Mouse (Mus musculus) intestine, postnatal 0 days (tissue): ENCODE data around the gene Ccdc96. TPM values are rescaled to one million over a fixed set of nuclear protein-coding genes. Genes with fewer than 3 reads are reported as not detected.

Experiments used
- ATAC-seq: fragments of 200-750 bp; cut with Nextera tagmentation; 2 replicates; pipeline ENCODE4 v1.8.0; 2017; ENCODE audit warnings: mild to moderate bottlenecking, moderate TSS enrichment, moderate library complexity
- H3K27ac ChIP-seq: fragments of 300-500 bp; sonication (generic); 2 replicates; pipeline ENCODE4 v1.5.1; 2014; ENCODE audit warnings: mild to moderate bottlenecking, low read depth, low read length, moderate library complexity
- H3K27me3 ChIP-seq: fragments of 300-500 bp; sonication (generic); replicated peaks from 2 replicates; pipeline ENCODE4 v1.6.1; 2014; ENCODE audit warnings: low read length, mixed read lengths; ENCODE audit not compliant: control insufficient read depth, insufficient read depth
- H3K36me3 ChIP-seq: fragments of 300-500 bp; sonication (generic); 2 replicates; pipeline ENCODE4 v1.6.1; 2014; ENCODE audit warnings: mild to moderate bottlenecking, moderate library complexity; ENCODE audit not compliant: control insufficient read depth, insufficient read depth
- H3K4me1 ChIP-seq: fragments of 300-500 bp; sonication (generic); replicated peaks from 2 replicates; pipeline ENCODE4 v1.6.1; 2014; ENCODE audit warnings: antibody characterized with exemption, low read length, mixed read lengths; ENCODE audit not compliant: control insufficient read depth, insufficient read depth
- H3K4me2 ChIP-seq: fragments of 300-500 bp; sonication (generic); replicated peaks from 2 replicates; pipeline ENCODE4 v1.6.1; 2014; ENCODE audit warnings: low read depth, mild to moderate bottlenecking, moderate library complexity
- H3K4me3 ChIP-seq: fragments of 300-500 bp; sonication (generic); 2 replicates; pipeline ENCODE4 v1.5.1; 2014; ENCODE audit warnings: low read depth, low read length
- H3K9ac ChIP-seq: fragments of 300-500 bp; sonication (generic); 2 replicates; pipeline ENCODE4 v1.6.1; 2014; ENCODE audit warnings: mild to moderate bottlenecking, low read depth, low read length
- H3K9me3 ChIP-seq: fragments of 300-500 bp; sonication (generic); 2 replicates; pipeline ENCODE4 v1.6.1; 2016; ENCODE audit warnings: mixed run types; ENCODE audit not compliant: control insufficient read depth
- CTCF ChIP-seq: sonication (generic); IDR thresholded peaks from 2 replicates; pipeline ENCODE4 v1.5.1; 2016; ENCODE audit warnings: low read depth, mild to moderate bottlenecking, control low read depth, antibody characterized with exemption, moderate library complexity
- WGBS: fragments of 180-500 bp; shearing (Covaris S2); extraction: QIAGEN DNeasy Blood & Tissue Kit; methylation state at CpG from one replicate; pipeline ENCODE4 v1.1.7; 2014; 5-methylcytosine and 5-hydroxymethylcytosine counted together
- polyA plus RNA-seq: library from polyadenylated mRNA; unstranded; fragments of >200 nt; fragmentation: Nextera tagmentation; extraction: Ambion mirVana; gene quantifications from 2 replicates; pipeline ENCODE4 v1.2.1, GENCODE M21; 2015

The Ccdc96 gene
- polyA plus RNA-seq, 1 experiment from 2014 or later, result 0.22 TPM

- WGBS, result 86% methylated on average over 2 of the region's 2 CpGs
- Histone ChIP-seq H3K4me1 (no peaks in the 10 kb centered on the region), H3K27ac (no peak overlapping the region), H3K9me3 (no peaks in the 10 kb centered on the region), H3K4me3 (no peak overlapping the region), H3K4me2 (no peak overlapping the region), H3K9ac (no peak overlapping the region), H3K27me3 (no peaks in the 10 kb centered on the region), H3K36me3 (no peaks in the 10 kb centered on the region; the same call in 1 of the 2 replicates)
- no peak for ATAC-seq
- no peak for TF ChIP-seq CTCF
These were observed 23.7 kb upstream of the Ccdc96 start for GRCm38 (mm10) chr5:36460712-36461111.

DNA sequence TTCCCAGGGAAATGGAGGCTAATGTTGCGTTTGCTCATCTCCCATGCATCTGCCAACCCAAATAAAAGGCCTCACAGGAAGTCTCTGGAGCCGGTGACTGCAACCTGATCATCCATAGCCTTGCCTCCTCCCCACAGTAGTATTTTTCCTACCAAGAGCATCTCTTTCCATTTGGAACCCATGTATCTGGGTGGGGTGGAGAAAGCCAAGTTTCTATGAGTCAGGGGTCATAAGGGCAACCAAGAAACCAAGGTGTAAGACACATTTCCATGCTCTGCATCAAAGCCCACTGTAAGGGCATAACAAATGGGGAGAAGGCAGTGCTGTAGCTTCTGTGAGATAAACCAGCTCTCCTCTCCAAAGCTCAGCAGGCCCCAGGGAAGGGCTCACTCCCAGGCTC, 23.2 kb upstream of the Ccdc96 start:
- ATAC-seq, result no peak
- Histone ChIP-seq H3K36me3 (no peaks in the 10 kb centered on the region; the same call in 1 of the 2 replicates), H3K27me3 (no peaks in the 10 kb centered on the region), H3K9me3 (no peaks in the 10 kb centered on the region), H3K4me2 (no peak overlapping the region), H3K27ac (no peak overlapping the region), H3K4me3 (no peak overlapping the region), H3K9ac (no peak overlapping the region), H3K4me1 (peaks cover 3% of the 10 kb centered on the region)
- WGBS, result 53% methylated on average over 2 of the region's 2 CpGs
- TF ChIP-seq CTCF, result no peak

DNA sequence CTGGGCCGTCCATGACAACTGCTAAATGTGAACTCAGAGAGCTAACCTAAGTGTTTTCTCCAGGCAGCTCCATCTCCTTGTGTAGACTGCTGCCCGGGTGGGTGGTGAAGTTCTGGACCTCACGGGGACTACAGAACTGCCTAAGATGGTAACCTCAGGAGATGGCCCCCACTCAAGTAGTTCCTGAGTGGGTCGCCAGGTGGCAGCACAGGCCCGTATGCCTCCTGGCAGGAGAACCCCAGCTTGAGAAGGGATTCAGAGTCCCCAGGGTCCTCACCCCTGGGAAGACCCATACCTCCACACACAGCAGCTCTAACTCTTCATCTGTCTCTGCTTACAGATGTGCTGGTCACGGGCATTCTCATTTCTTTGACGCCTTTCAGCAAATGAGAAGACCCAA, 21.6 kb upstream of the Ccdc96 start:
- peak; percentile 94 for TF ChIP-seq CTCF
- no peak overlapping the region for H3K9ac ChIP-seq

DNA sequence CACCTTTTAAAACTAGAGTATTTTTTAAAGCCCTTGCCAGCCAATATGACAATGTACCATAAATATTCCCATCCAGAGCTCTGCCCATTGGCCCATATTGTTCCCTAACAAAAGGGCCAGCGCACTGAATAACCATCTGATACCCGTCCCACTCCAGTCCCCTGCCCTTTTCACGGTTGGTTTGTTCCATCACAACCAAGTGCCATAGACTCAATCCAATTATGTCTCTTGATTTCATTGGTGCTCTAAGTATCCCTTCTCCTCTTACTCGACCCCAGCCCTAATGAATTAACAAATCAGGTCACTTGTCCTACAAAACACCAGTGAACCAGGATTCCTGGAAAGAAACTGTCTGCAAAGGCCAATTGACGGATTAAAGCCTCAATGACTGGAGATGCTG, 21.0 kb upstream of the Ccdc96 start:
- Histone ChIP-seq H3K36me3 (peaks cover 6% of the 10 kb centered on the region; the same call in 1 of the 2 replicates), H3K9me3 (no peaks in the 10 kb centered on the region), H3K27me3 (no peaks in the 10 kb centered on the region), H3K9ac (no peak overlapping the region), H3K4me2 (no peak overlapping the region), H3K4me3 (no peak overlapping the region), H3K27ac (no peak overlapping the region), H3K4me1 (peaks cover 4% of the 10 kb centered on the region)
- no peak for TF ChIP-seq CTCF
- no peak for ATAC-seq
- 71% methylated on average over 5 of the region's 5 CpGs for WGBS

More for the DNA sequence above, 21.6 kb upstream of the Ccdc96 start:
- H3K4me3 ChIP-seq, result no peak overlapping the region
- no peak for ATAC-seq
- H3K9me3 ChIP-seq, result no peaks in the 10 kb centered on the region
- H3K4me1 ChIP-seq, result peaks cover 4% of the 10 kb centered on the region
- 19% methylated on average over 7 of the region's 7 CpGs for WGBS
- peaks cover 3% of the 10 kb centered on the region; the same call in 1 of the 2 replicates for H3K36me3 ChIP-seq
- H3K27ac ChIP-seq, result no peak overlapping the region
- no peak overlapping the region for H3K4me2 ChIP-seq
- no peaks in the 10 kb centered on the region for H3K27me3 ChIP-seq

DNA sequence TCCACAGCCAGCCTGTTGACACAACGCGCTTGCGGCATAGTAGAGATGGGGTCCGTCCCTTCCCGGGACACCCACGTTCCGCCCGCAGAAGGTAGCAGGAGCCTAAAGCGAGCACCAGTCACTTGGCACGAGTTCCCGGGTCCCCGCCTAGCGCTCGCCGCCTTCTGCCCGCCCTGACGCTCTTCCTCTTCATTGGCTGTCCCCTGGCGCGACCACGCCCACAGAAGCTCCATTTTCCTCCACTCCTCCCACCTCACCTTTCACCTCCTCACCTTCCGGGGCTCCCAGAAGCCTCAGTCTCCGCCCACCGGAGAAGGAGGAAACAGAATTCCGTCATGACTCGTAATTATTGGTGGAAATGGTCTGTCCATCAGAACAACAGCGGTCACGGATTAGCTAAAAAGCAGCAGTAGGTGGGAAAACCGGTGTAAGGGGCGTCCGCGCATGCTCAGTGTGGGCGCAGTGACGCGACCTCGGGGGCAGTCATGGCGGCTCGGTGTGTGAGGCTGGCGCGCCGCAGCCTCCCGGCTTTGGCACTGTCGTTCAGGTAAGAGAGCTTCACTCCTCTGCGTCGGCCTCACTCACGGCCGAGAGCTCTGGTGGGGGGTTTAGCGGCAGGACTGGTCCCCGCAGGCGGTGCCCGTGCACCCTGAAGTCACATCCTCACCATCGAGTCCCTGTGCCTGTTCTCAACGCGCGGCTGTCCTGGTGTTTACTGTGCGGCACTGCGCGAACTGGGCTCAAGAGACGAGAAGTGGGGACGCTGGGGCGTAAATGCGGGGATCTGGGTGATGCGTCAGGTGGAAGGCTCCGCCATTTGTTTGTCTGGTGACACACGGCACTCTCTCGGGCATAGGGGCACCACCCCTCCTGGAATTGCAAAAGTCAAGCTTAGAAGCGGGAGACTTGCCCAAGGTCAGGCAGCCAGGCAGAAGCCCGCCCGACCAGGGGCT, 19.4 kb upstream of the Ccdc96 start, which contains the start of gene Grpel1:
Gene Grpel1, plus strand, starts transcription at position 290 of the 953 bp plus-strand sequence.
- Histone ChIP-seq H3K4me3 (peak within 1 kb of the TSS; percentile 95), H3K9ac (peak within 1 kb of the TSS; percentile 87), H3K9me3 (no peaks in the 10 kb centered on the region), H3K4me1 (peaks cover 4% of the 10 kb centered on the region), H3K27ac (peak within 1 kb of the TSS; percentile 85), H3K36me3 (peaks cover 21% of the 10 kb centered on the region; the same call in 1 of the 2 replicates), H3K27me3 (no peaks in the 10 kb centered on the region), H3K4me2 (peak within 1 kb of the TSS; percentile 89)
- TF ChIP-seq CTCF, result no peak
- peak; percentile 92 for ATAC-seq
- WGBS, result under 1% methylated on average over 68 of the region's 68 CpGs

GRCm38 (mm10) chr5:36465889-36466288, 18.5 kb upstream of the Ccdc96 start:
- Histone ChIP-seq H3K9ac (peak overlapping the region; percentile 87; the same call in 1 of the 2 replicates), H3K9me3 (no peaks in the 10 kb centered on the region), H3K27me3 (no peaks in the 10 kb centered on the region), H3K27ac (peak overlapping the region; percentile 85; the same call in 1 of the 2 replicates), H3K4me2 (peak overlapping the region; percentile 89), H3K36me3 (peaks cover 30% of the 10 kb centered on the region), H3K4me1 (peaks cover 4% of the 10 kb centered on the region), H3K4me3 (peak overlapping the region; percentile 95)
- no peak for TF ChIP-seq CTCF
- WGBS, result 17% methylated on average over 8 of the region's 8 CpGs
- ATAC-seq, result no peak
